Comparison of ENCODE assay signal across 9 mouse cellular contexts in genomic region chr3:115711924-115712807, GRCm38 (mm10). TPM values are rescaled to one million over a fixed set of nuclear protein-coding genes. Genes with fewer than 3 reads are reported as not detected.
DNase-seq lines count a peak whose midpoint lies in the region; ATAC-seq and TF ChIP-seq lines count a peak whose summit lies in the region.
"Had no signal": no experiment of that assay in that cellular context is flagged by ENCODE, and none has a peak within 500 bp of the region (broad histone marks: within the 10 kb centered on the region; RNA-seq: fewer than 3 reads in every experiment).

No protein-coding gene starts in this region.

- TF ChIP-seq POLR2A in heart, adult 2 months (IDR thresholded peaks at IDR 0.05; ENCODE audit: insufficient read depth, low read depth, low read length) = peak; percentile 14; the same call in 1 of the 2 replicates

- peak overlapping the region; percentile 94 for H3K27ac ChIP-seq in heart, adult 2 months
- peak overlapping the region; percentile 54 to 98; a peak in 3 of 4 replicates for H3K27ac ChIP-seq in heart, embryonic 14.5 days (replicated peaks in 1 of 2; ENCODE audit: control insufficient read depth in 1 of 2, insufficient read depth in 1 of 2, low read depth in 2 of 2, low read length in 2 of 2)
- H3K27ac ChIP-seq in macrophage = peak overlapping the region; percentile 46; the same call in 1 of the 2 replicates

- H3K9me3 ChIP-seq in heart, embryonic 14.5 days (ENCODE audit: control insufficient read depth, low read length) = no peaks in the 10 kb centered on the region

- WGBS in heart, adult 2 months = 45% methylated on average over 27 of the region's 27 CpGs
- WGBS in heart, embryonic 14.5 days = 74% methylated on average over 27 of the region's 27 CpGs
- WGBS in macrophage (ENCODE audit: missing documents) = 92% methylated on average over 23 of the region's 27 CpGs

- intact Hi-C loops in heart, adult 2 months (cut with DNase I) = loop anchor here (1.0 to 5.0 kb wide), 5 partner anchors 51 to 267 kb away; no protein-coding TSS in a partner anchor

- peak; percentile 32 to 54 for DNase-seq in heart, adult 2 months
- no peak for DNase-seq in heart, postnatal 4 days
- peak; percentile 14 for DNase-seq in R1 (ENCODE audit: low read depth, low spot score)
- no peak for DNase-seq in urinary bladder, postnatal 4 days (ENCODE audit: low spot score in 2 of 2)
- no peak for DNase-seq in thymus, adult 18-20 months
- DNase-seq in urinary bladder, postnatal 36 days (ENCODE audit: low spot score in 2 of 2) = no peak

- H3K36me3 ChIP-seq in heart, adult 2 months (ENCODE audit: control insufficient read depth, insufficient read depth, low read length) = peaks cover 22% of the 10 kb centered on the region
- peaks cover 50% of the 10 kb centered on the region for H3K36me3 ChIP-seq in heart, embryonic 14.5 days (ENCODE audit: control insufficient read depth, insufficient read depth, low read length)
- peaks cover 9% of the 10 kb centered on the region; the same call in 1 of the 2 replicates for H3K36me3 ChIP-seq in macrophage (ENCODE audit: inconsistent target)

- H3K79me2 ChIP-seq in heart, adult 2 months (replicated peaks; ENCODE audit: control insufficient read depth, insufficient read depth, low read length) = no peaks in the 10 kb centered on the region; the same call in 1 of the 2 replicates
- peaks cover 57% of the 10 kb centered on the region for H3K79me2 ChIP-seq in macrophage (ENCODE audit: inconsistent target)

- H3K4me3 ChIP-seq in heart, adult 2 months = peak overlapping the region; percentile 78
- peak overlapping the region; percentile 63 to 65 for H3K4me3 ChIP-seq in heart, embryonic 14.5 days (ENCODE audit: control insufficient read depth in 1 of 2, insufficient read depth in 1 of 2, low read depth in 1 of 2, low read length in 2 of 2)
- no peak overlapping the region for H3K4me3 ChIP-seq in macrophage (ENCODE audit: inconsistent target)
- H3K4me3 ChIP-seq: erythroblast, embryonic 14.5 days had no signal

- ATAC-seq in heart, embryonic 14.5 days (ENCODE audit: insufficient number of reproducible peaks, insufficient read depth, low FRiP score, low read depth) = no peak

- TF ChIP-seq CTCF in heart, adult 2 months (IDR thresholded peaks at IDR 0.05) = no peak

- no peak for TF ChIP-seq EP300 in heart, adult 2 months (IDR thresholded peaks at IDR 0.05; ENCODE audit: insufficient read depth, low read depth, low read length)

- H3K4me2 ChIP-seq in heart, embryonic 14.5 days (ENCODE audit: low read length) = peak overlapping the region; percentile 66

- H3K27me3 ChIP-seq in heart, adult 2 months (ENCODE audit: control insufficient read depth, insufficient read depth, low read length) = no peaks in the 10 kb centered on the region
- no peaks in the 10 kb centered on the region for H3K27me3 ChIP-seq in heart, embryonic 14.5 days (ENCODE audit: control insufficient read depth, insufficient read depth, low read length)

- peaks cover 5% of the 10 kb centered on the region for H3K4me1 ChIP-seq in heart, adult 2 months (ENCODE audit: control insufficient read depth, insufficient read depth, low read length)
- peaks cover 15 to 47% of the 10 kb centered on the region in 2 experiments for H3K4me1 ChIP-seq in heart, embryonic 14.5 days (ENCODE audit: control insufficient read depth in 2 of 2, insufficient read depth in 2 of 2, low read length in 2 of 2)

- peak overlapping the region; percentile 78 for H3K9ac ChIP-seq in heart, adult 2 months (ENCODE audit: low read depth, low read length)
- peak overlapping the region; percentile 90 for H3K9ac ChIP-seq in heart, embryonic 14.5 days (ENCODE audit: low read length)

RNA-seq across cellular contexts. Expression of gene S1pr1, which starts 2.7 kb away (rescaled TPM):
- total RNA-seq in heart, adult 2 months (2021) = 10 to 100 TPM; 53.8 to 72.1 TPM
- 67.0 and 90.6 TPM in 2 replicates for polyA plus RNA-seq in heart, adult 2 months (2012; rRNA removed)
- 100 to 1,000 TPM; 103 to 111 TPM for total RNA-seq in heart, postnatal 4 days (2021)
- polyA plus RNA-seq in heart, embryonic 14.5 days (2014; fragmentation: Nextera tagmentation; extraction: Ambion mirVana) = 74.7 and 79.5 TPM in 2 replicates
- 10 to 100 TPM in 13 of 26 experiments, 1 to 10 TPM in 13; 1.4 to 26.4 (median 9.4) TPM for total RNA-seq in macrophage (2018; cell fraction: chromatin; rRNA removed)
- 10 to 100 TPM in 18 of 26 experiments, 1 to 10 TPM in 8; 4.0 to 71.2 (median 27.5) TPM for total RNA-seq in macrophage (2018; cell fraction: cytosol; rRNA removed)
- total RNA-seq in macrophage (2018; cell fraction: nucleus; rRNA removed) = 10 to 100 TPM in 17 of 26 experiments, 1 to 10 TPM in 9; 3.9 to 70.1 (median 22.0) TPM
- 25.2 to 65.7 TPM (median 58.6 TPM) in 3 replicates for polyA plus RNA-seq in macrophage (2018)
- polyA plus RNA-seq: erythroblast, embryonic 14.5 days had no signal

Comparison
In these comparisons a context has a peak if more than half of its experiments do, and no peak if none do; other contexts are left out.
1. DNase-seq: peak in heart, adult 2 months (2 of 2) and R1 (single experiment); none in heart, postnatal 4 days (single experiment), urinary bladder, postnatal 4 days (0 of 2), thymus, adult 18-20 months (0 of 2) and urinary bladder, postnatal 36 days (0 of 2).
2. Peak in every context shown above with its lines, with median percentiles within 50 percentile points of each other: H3K27ac ChIP-seq.